Mouse (Mus musculus): ENCODE measurements at regions not wholly inside any gene's neighbourhood (a gene's known extent, or its start where the extent isn't known, plus 50 kb on each side); places are given as distances from the start of the nearest gene placed in this dataset.
"Not testable (repeated sequence)": the region's sequence is repeated elsewhere in the genome, so short reads cannot be mapped to it uniquely, and the experiment has no call there.

GRCm38 (mm10) chr3:37812936-37813335 lies 88.6 kb upstream of the Gm5148 start:
- no peak for DNase-seq

- DNase-seq: no peak
Measured at GRCm38 (mm10) chr3:37811429-37811828, 87.1 kb upstream of the Gm5148 start.

- no peak for DNase-seq
Measured at GRCm38 (mm10) chr3:37810763-37811162, 86.5 kb upstream of the Gm5148 start.

GRCm38 (mm10) chr3:37805805-37806148 lies 81.5 kb upstream of the Gm5148 start:
- no peak for DNase-seq

- DNase-seq: no peak
Measured at GRCm38 (mm10) chr3:37804941-37805804, 80.9 kb upstream of the Gm5148 start.

- no peak for DNase-seq
Measured at GRCm38 (mm10) chr3:37804261-37804660, 80.0 kb upstream of the Gm5148 start.

- DNase-seq: not testable (repeated sequence)
Measured at GRCm38 (mm10) chr3:37803781-37804180, 79.5 kb upstream of the Gm5148 start.

- no peak for DNase-seq
Measured at GRCm38 (mm10) chr3:37801551-37801950, 77.3 kb upstream of the Gm5148 start.

- no peak for DNase-seq
Measured at GRCm38 (mm10) chr3:37799809-37800208, 75.5 kb upstream of the Gm5148 start.

- no peak for DNase-seq
Measured at GRCm38 (mm10) chr3:37789711-37790110, 65.4 kb upstream of the Gm5148 start.

- no peak for DNase-seq
Measured at GRCm38 (mm10) chr3:37789143-37789697, 64.9 kb upstream of the Gm5148 start.

- peak in 1 of 2 experiments; percentile 37 for DNase-seq
Measured at GRCm38 (mm10) chr3:37788366-37788765, 64.1 kb upstream of the Gm5148 start.

GRCm38 (mm10) chr3:37786792-37787191 lies 62.5 kb upstream of the Gm5148 start:
- no peak for DNase-seq

- DNase-seq: no peak
Measured at GRCm38 (mm10) chr3:37781086-37781485, 56.8 kb upstream of the Gm5148 start.

GRCm38 (mm10) chr3:37779867-37780475 lies 55.7 kb upstream of the Gm5148 start:
- no peak for DNase-seq

GRCm38 (mm10) chr3:37778386-37778785 lies 54.1 kb upstream of the Gm5148 start:
- DNase-seq: no peak

- no peak for DNase-seq
Measured at GRCm38 (mm10) chr3:37776224-37776623, 51.9 kb upstream of the Gm5148 start.
